Mouse (Mus musculus) stomach, postnatal 0 days (tissue): ENCODE data around the gene Foxc2. TPM values are rescaled to one million over a fixed set of nuclear protein-coding genes. Genes with fewer than 3 reads are reported as not detected.

Experiments used
- ATAC-seq: fragments of 200-750 bp; cut with Nextera tagmentation; 2 replicates; pipeline ENCODE4 v1.8.0; 2017; ENCODE audit not compliant: low FRiP score, low TSS enrichment
- DNase-seq: peaks from one replicate; pipeline ENCODE4 v3.0.0-alpha.2; 2016; ENCODE audit warnings: low spot score
- H3K27ac ChIP-seq: fragments of 300-500 bp; sonication (generic); replicated peaks from 2 replicates; pipeline ENCODE4 v1.5.1; 2014; ENCODE audit warnings: mild to moderate bottlenecking, control low read depth
- H3K27me3 ChIP-seq: fragments of 300-500 bp; sonication (generic); 2 replicates; pipeline ENCODE4 v1.6.1; 2014; ENCODE audit warnings: low read length; ENCODE audit not compliant: control insufficient read depth, insufficient read depth
- H3K36me3 ChIP-seq: fragments of 300-500 bp; sonication (generic); 2 replicates; pipeline ENCODE4 v1.6.1; 2014; ENCODE audit warnings: low read length, mixed read lengths; ENCODE audit not compliant: control insufficient read depth, insufficient read depth
- H3K4me1 ChIP-seq: fragments of 300-500 bp; sonication (generic); replicated peaks from 2 replicates; pipeline ENCODE4 v1.6.1; 2014; ENCODE audit warnings: antibody characterized with exemption; ENCODE audit not compliant: control insufficient read depth, insufficient read depth
- H3K4me2 ChIP-seq: fragments of 300-500 bp; sonication (generic); replicated peaks from 2 replicates; pipeline ENCODE4 v1.6.1; 2014; ENCODE audit warnings: low read depth, mild to moderate bottlenecking, control low read depth, moderate library complexity
- H3K4me3 ChIP-seq: fragments of 300-500 bp; sonication (generic); 2 replicates; pipeline ENCODE4 v1.5.1; 2014; ENCODE audit warnings: low read depth, low read length, control low read depth
- H3K9ac ChIP-seq: fragments of 300-500 bp; sonication (generic); 2 replicates; pipeline ENCODE4 v1.6.1; 2014; ENCODE audit warnings: mild to moderate bottlenecking, low read length, control low read depth, mixed read lengths
- H3K9me3 ChIP-seq: fragments of 300-500 bp; sonication (generic); 2 replicates; pipeline ENCODE4 v1.6.1; 2016; ENCODE audit warnings: low read length; ENCODE audit not compliant: control insufficient read depth
- CTCF ChIP-seq: IDR thresholded peaks from 2 replicates; pipeline ENCODE4 v1.5.1; 2016; ENCODE audit warnings: antibody characterized with exemption, low read depth, mild to moderate bottlenecking, moderate library complexity
- EP300 ChIP-seq: optimal IDR thresholded peaks from 2 replicates; pipeline ENCODE3; 2016; ENCODE audit warnings: antibody characterized with exemption
- WGBS: fragments of 180-500 bp; shearing (Covaris S2); extraction: QIAGEN DNeasy Blood & Tissue Kit; methylation state at CpG from one replicate; pipeline ENCODE4 v1.1.7; 2014; 5-methylcytosine and 5-hydroxymethylcytosine counted together
- polyA plus RNA-seq: library from polyadenylated mRNA; unstranded; fragments of >200 nt; fragmentation: Nextera tagmentation; extraction: Ambion mirVana; gene quantifications from 2 replicates; pipeline ENCODE4 v1.2.1, GENCODE M21; 2015

The Foxc2 gene
- 0.40 and 0.41 TPM in 2 replicates for polyA plus RNA-seq

DNA sequence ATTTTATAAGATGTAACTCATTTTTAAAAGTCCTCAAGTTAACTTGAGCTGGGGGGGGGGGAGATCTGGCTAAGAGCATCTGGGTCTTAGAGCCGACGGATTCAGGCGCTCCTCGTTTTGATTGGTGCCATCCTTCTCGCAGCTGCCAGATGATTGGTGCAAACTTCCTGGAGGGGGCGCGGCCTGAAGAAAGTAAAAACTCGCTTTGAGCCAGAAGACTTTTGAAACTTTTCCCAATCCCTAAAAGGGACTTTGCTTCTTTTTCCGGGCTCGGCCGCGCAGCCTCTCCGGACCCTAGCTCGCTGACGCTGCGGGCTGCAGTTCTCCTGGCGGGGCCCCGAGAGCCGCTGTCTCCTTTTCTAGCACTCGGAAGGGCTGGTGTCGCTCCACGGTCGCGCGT lies at the start of gene Foxc2:
Gene Foxc2 (plus strand): TSS at position 224 of the 400 bp plus-strand sequence.
- DNase-seq = peak; percentile 75
- Histone ChIP-seq H3K36me3 (no peaks in the 10 kb centered on the region; the same call in 1 of the 2 replicates), H3K9me3 (0 out of 2 replicates have a peak, but pooled peaks cover 3% of the 10 kb centered on the region), H3K27me3 (peaks cover 27% of the 10 kb centered on the region), H3K9ac (peak within 1 kb of the TSS; percentile 51), H3K27ac (no peak within 1 kb of the TSS), H3K4me2 (peak within 1 kb of the TSS; percentile 90), H3K4me3 (peak within 1 kb of the TSS; percentile 51), H3K4me1 (no peaks in the 10 kb centered on the region)
- TF ChIP-seq CTCF = peak; percentile 24
- TF ChIP-seq EP300 = no peak
- WGBS = under 1% methylated on average over 25 of the region's 25 CpGs
- peak; percentile 58; the same call in 1 of the 2 replicates for ATAC-seq

DNA sequence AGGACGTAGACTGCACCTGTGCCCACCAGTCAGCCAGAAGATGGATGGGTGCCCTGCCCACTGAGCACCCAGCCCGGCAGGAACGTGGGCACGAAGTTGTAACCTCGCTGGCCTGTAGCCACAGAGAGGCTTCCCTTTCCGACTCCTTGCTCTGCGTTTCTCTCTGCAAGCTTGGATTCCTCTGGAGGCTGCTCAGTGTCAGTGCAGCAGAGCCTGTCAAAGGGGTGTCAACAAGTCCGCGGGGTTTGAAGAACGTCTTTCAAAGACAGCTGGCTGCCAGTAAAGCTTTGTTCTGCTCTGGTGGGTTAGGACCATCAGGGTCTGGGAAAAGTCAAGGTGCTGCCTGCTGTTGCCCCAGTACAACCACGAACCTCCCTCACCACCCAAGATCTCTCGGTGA lies 44.5 kb upstream of the Foxc2 start:
- Histone ChIP-seq H3K4me3 (no peak overlapping the region), H3K27ac (no peak overlapping the region; the same call in 1 of the 2 replicates), H3K9me3 (no peaks in the 10 kb centered on the region), H3K9ac (no peak overlapping the region), H3K36me3 (no peaks in the 10 kb centered on the region), H3K4me2 (0 out of 2 replicates have a peak overlapping the region, but pooled peaks have one; percentile 19), H3K4me1 (no peaks in the 10 kb centered on the region; the same call in 1 of the 2 replicates), H3K27me3 (peaks cover 2% of the 10 kb centered on the region; the same call in 1 of the 2 replicates)
- DNase-seq (no peak), ATAC-seq (peak; percentile 43; the same call in 1 of the 2 replicates)
- TF ChIP-seq EP300 = no peak
- TF ChIP-seq CTCF = peak; percentile 72
- WGBS = 4% methylated on average over 12 of the region's 12 CpGs

DNA sequence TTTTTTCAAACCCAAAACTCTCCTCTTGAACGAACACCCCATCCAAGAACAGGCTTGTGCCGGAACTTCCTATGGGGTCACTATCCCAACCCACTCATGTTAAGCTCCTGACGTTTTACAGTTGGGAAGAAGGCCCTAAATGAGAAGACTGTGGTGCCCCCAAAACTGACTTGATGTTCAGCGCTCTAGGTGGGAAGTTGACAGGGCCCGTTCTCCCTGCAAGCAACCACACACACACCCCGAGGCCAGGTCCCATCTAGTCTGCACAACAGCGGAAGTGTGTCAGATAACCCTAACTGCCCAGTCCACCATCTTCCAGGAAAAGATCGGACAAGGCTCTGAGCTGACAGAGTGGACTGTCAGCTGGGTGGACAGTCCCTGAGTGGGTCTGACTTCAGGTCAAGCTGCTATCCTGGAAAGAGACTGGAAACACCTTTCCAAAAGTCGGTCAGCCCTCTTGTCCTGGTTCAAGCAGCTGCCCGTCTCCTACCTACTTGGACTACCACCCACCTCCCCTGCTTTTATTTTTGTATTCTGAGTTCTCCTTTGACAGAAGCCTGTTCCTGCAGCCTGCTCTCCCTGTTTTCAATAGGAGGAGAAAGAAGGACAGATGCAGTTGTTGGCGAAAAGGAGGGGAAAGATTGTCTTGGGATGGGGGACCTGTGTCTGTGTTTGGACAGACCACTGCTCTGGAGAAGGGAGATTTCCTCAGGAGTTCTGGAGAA lies 43.4 kb upstream of the Foxc2 start:
- 29% methylated on average over 11 of the region's 11 CpGs for WGBS
- DNase-seq = no peak
- Histone ChIP-seq H3K4me2 (peak overlapping the region; percentile 64), H3K27ac (peak overlapping the region; percentile 89), H3K36me3 (no peaks in the 10 kb centered on the region), H3K9me3 (no peaks in the 10 kb centered on the region), H3K4me1 (peaks cover 3% of the 10 kb centered on the region; the same call in 1 of the 2 replicates), H3K27me3 (peaks cover 4% of the 10 kb centered on the region; the same call in 1 of the 2 replicates), H3K9ac (peak overlapping the region; percentile 76), H3K4me3 (peak overlapping the region; percentile 41; the same call in 1 of the 2 replicates)
- ATAC-seq = no peak
- TF ChIP-seq EP300 (no peak), CTCF (no peak)

DNA sequence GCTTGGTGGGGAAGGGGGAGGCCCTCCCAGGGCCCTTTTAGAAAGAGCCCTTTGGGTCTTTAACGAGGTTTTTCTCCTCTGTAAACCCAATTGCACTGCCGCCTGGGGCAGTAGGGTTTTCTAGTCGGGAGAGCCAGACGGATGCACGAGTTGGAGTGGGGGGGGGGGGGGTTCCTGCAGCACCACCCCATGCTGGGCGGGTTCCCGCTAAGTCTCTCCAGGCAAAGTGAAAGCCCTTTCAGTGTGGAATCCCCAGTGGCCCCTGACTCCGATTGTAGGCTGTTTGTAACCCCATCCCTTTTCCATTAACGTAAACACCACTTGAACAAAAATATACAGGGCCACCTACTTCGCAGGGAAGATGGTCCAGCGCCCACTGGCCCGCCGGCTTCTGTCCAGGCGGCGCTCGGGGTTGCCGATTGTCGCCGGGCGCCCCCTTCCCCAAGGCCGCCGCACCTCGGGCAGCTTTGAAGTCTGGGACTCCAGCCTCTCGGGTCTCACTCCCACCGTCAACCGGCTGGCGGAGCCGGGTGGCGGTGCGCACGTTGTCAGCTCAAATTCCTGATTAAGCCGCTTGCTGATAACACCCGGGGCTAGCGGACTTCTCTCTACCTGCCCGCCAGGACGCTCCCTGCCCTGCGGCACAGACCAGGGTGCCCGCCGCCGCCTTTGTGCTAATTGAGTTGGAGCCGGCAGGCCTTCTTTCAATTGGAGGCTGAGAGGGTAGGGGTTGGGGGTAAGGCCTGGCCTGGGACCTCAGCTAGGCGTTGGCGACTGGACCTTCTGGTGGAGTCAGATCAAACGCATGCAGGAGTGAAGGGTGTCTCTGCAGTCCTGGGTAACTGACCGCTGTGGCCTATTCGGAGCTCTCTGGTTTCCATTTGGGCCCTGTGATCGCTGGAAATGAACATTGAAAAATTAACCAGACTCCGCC lies 42.5 kb upstream of the Foxc2 start:
- H3K9me3 ChIP-seq = no peaks in the 10 kb centered on the region
- no peaks in the 10 kb centered on the region for H3K36me3 ChIP-seq
- peaks cover 4% of the 10 kb centered on the region; the same call in 1 of the 2 replicates for H3K27me3 ChIP-seq
- H3K4me1 ChIP-seq = peaks cover 3% of the 10 kb centered on the region; the same call in 1 of the 2 replicates
- H3K9ac ChIP-seq = peak overlapping the region; percentile 76
- H3K4me2 ChIP-seq = peak overlapping the region; percentile 64
- ATAC-seq (peak; percentile 25; the same call in 1 of the 2 replicates), DNase-seq (no peak)
- 3% methylated on average over 48 of the region's 48 CpGs for WGBS
- peak overlapping the region; percentile 89 for H3K27ac ChIP-seq
- H3K4me3 ChIP-seq = peak overlapping the region; percentile 41
- TF ChIP-seq EP300 (no peak), CTCF (no peak)

DNA sequence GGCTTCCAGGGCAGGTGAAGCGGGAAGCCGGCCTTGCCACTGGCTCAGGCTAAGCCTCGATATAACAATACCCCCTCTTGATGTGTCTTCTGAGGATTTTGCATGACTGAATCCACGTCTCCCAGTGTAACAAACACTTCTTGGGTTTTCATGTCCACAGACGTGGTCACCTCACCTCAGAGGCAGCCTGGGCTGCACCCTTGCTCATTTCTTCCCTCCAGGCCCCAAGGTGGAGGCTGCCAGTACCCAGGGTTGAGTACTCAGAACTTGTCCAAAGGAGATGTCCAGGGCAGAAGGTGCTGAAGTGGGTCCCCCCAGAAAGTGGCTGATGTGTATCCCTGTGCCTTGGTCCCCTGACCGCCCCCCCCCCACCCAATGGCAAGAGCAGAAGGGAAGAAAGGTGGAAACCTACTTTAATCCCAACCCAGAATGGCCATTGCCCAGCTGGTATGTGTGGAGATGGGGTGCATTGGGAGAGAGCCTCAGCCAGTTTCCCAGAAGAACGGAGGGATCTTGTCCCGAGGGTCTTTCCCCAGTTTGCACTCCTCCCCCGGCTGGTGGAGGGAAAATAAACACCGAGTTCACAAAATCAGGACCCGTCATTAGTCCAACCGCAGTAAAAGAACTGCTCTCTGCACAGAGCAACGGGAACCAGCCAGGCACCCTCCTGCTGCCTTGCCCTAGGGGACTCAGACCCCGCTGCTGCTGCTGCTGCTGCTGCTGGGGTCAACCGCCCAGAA lies 41.7 kb upstream of the Foxc2 start:
- Histone ChIP-seq H3K4me1 (peaks cover 3% of the 10 kb centered on the region; the same call in 1 of the 2 replicates), H3K4me3 (peak overlapping the region; percentile 41), H3K9me3 (no peaks in the 10 kb centered on the region), H3K27ac (peak overlapping the region; percentile 89), H3K9ac (peak overlapping the region; percentile 76), H3K4me2 (peak overlapping the region; percentile 64), H3K36me3 (no peaks in the 10 kb centered on the region), H3K27me3 (peaks cover 4% of the 10 kb centered on the region; the same call in 1 of the 2 replicates)
- no peak for DNase-seq
- WGBS = 10% methylated on average over 15 of the region's 15 CpGs
- no peak for ATAC-seq
- TF ChIP-seq EP300 (no peak), CTCF (no peak)
